Mouse (Mus musculus) forebrain, embryonic 13.5 days (tissue): ENCODE results near the gene Gjb5. TPM values are rescaled to one million over a fixed set of nuclear protein-coding genes. Genes with fewer than 3 reads are reported as not detected.

Experiments
- ATAC-seq: fragments of 200-750 bp; cut with Nextera tagmentation; 2 replicates; pipeline ENCODE4 v1.8.0; 2017
- H3K27ac ChIP-seq: fragments of 300-500 bp; sonication (generic); 2 replicates; pipeline ENCODE4 v1.5.1; 2015; ENCODE audit warnings: inconsistent platforms, mild to moderate bottlenecking, moderate library complexity
- H3K27me3 ChIP-seq: fragments of 300-500 bp; sonication (generic); 2 replicates; pipeline ENCODE4 v1.6.1; 2015; ENCODE audit warnings: mild to moderate bottlenecking, inconsistent platforms
- H3K36me3 ChIP-seq: fragments of 300-500 bp; sonication (generic); 2 replicates; pipeline ENCODE4 v1.6.1; 2015; ENCODE audit warnings: mild to moderate bottlenecking, inconsistent platforms; ENCODE audit not compliant: poor library complexity, severe bottlenecking
- H3K4me1 ChIP-seq: fragments of 300-500 bp; sonication (generic); 2 replicates; pipeline ENCODE4 v1.6.1; 2015; ENCODE audit warnings: inconsistent platforms
- H3K4me2 ChIP-seq: fragments of 300-500 bp; sonication (generic); 2 replicates; pipeline ENCODE4 v1.6.1; 2015; ENCODE audit warnings: inconsistent platforms, mild to moderate bottlenecking, moderate library complexity
- H3K4me3 ChIP-seq: fragments of 300-500 bp; sonication (generic); 2 replicates; pipeline ENCODE4 v1.5.1; 2015; ENCODE audit warnings: mild to moderate bottlenecking, inconsistent platforms
- H3K9ac ChIP-seq: fragments of 300-500 bp; sonication (generic); 2 replicates; pipeline ENCODE4 v1.6.1; 2015; ENCODE audit warnings: mild to moderate bottlenecking, inconsistent platforms
- H3K9me3 ChIP-seq: fragments of 300-500 bp; sonication (generic); replicated peaks from 2 replicates; pipeline ENCODE4 v1.6.1; 2016; ENCODE audit warnings: inconsistent platforms
- WGBS: fragments of 180-500 bp; shearing (Covaris S2); methylation state at CpG from one replicate; pipeline ENCODE4 v1.1.7; 2015; 5-methylcytosine and 5-hydroxymethylcytosine counted together
- polyA plus RNA-seq: library from polyadenylated mRNA; unstranded; fragments of >200 nt; fragmentation: Nextera tagmentation; extraction: Ambion mirVana; gene quantifications from 2 replicates; pipeline ENCODE4 v1.2.1, GENCODE M21; 2015

The Gjb5 gene
- polyA plus RNA-seq, result 0.10 TPM in 1 of 2 replicates, not detected in the other

- no peak within 1 kb of the TSS for H3K4me2 ChIP-seq
- H3K27ac ChIP-seq, result no peak within 1 kb of the TSS
- H3K9ac ChIP-seq, result no peak within 1 kb of the TSS
- no peaks in the 10 kb centered on the region for H3K36me3 ChIP-seq
- no peaks in the 10 kb centered on the region for H3K27me3 ChIP-seq
- H3K4me3 ChIP-seq, result no peak within 1 kb of the TSS
- WGBS, result 36% methylated on average over 5 of the region's 5 CpGs
- no peak for ATAC-seq
- H3K9me3 ChIP-seq, result no peaks in the 10 kb centered on the region
- H3K4me1 ChIP-seq, result 0 out of 2 replicates have a peak, but pooled peaks cover 9% of the 10 kb centered on the region
These were observed at the start of gene Gjb5 for GRCm38 (mm10) chr4:127358018-127358417. Gene Gjb5, minus strand, starts transcription at chr4:127358181.

GRCm38 (mm10) chr4:127402614-127403013 is 44.6 kb upstream of the Gjb5 start:
- no peak overlapping the region for H3K4me3 ChIP-seq
- no peak overlapping the region for H3K4me2 ChIP-seq
- H3K36me3 ChIP-seq, result no peaks in the 10 kb centered on the region
- 65% methylated on average over 3 of the region's 3 CpGs for WGBS
- H3K9me3 ChIP-seq, result no peaks in the 10 kb centered on the region
- peak; percentile 71 for ATAC-seq
- H3K4me1 ChIP-seq, result no peaks in the 10 kb centered on the region
- H3K27me3 ChIP-seq, result no peaks in the 10 kb centered on the region; the same call in 1 of the 2 replicates
- H3K27ac ChIP-seq, result no peak overlapping the region
- no peak overlapping the region for H3K9ac ChIP-seq

- WGBS, result 81% methylated on average over 4 of the region's 4 CpGs
- no peak overlapping the region for H3K27ac ChIP-seq
These were observed 44.2 kb upstream of the Gjb5 start for GRCm38 (mm10) chr4:127402166-127402565.

GRCm38 (mm10) chr4:127400165-127401145 is 42.5 kb upstream of the Gjb5 start:
- Histone ChIP-seq H3K27me3 (no peaks in the 10 kb centered on the region; the same call in 1 of the 2 replicates), H3K27ac (no peak overlapping the region), H3K4me2 (no peak overlapping the region), H3K9me3 (no peaks in the 10 kb centered on the region), H3K9ac (no peak overlapping the region), H3K4me1 (no peaks in the 10 kb centered on the region), H3K4me3 (no peak overlapping the region), H3K36me3 (no peaks in the 10 kb centered on the region)
- ATAC-seq, result no peak
- 78% methylated on average over 11 of the region's 11 CpGs for WGBS

More at GRCm38 (mm10) chr4:127402166-127402565, 44.2 kb upstream of the Gjb5 start:
- Histone ChIP-seq H3K9me3 (no peaks in the 10 kb centered on the region), H3K4me2 (no peak overlapping the region), H3K4me3 (no peak overlapping the region), H3K4me1 (no peaks in the 10 kb centered on the region), H3K36me3 (no peaks in the 10 kb centered on the region), H3K9ac (no peak overlapping the region), H3K27me3 (no peaks in the 10 kb centered on the region; the same call in 1 of the 2 replicates)
- no peak for ATAC-seq

- H3K4me1 ChIP-seq, result no peaks in the 10 kb centered on the region
- no peak overlapping the region for H3K4me3 ChIP-seq
- no peak for ATAC-seq
- H3K27me3 ChIP-seq, result no peaks in the 10 kb centered on the region; the same call in 1 of the 2 replicates
- no peak overlapping the region for H3K27ac ChIP-seq
- WGBS, result 87% methylated on average over 4 of the region's 4 CpGs
- H3K9ac ChIP-seq, result no peak overlapping the region
- no peak overlapping the region for H3K4me2 ChIP-seq
- 0 out of 2 replicates have a peak, but pooled peaks cover 4% of the 10 kb centered on the region for H3K9me3 ChIP-seq
- no peaks in the 10 kb centered on the region for H3K36me3 ChIP-seq
These were observed 37.6 kb upstream of the Gjb5 start for GRCm38 (mm10) chr4:127395591-127395990.

- H3K9ac ChIP-seq, result no peak overlapping the region
- peak overlapping the region; percentile 34 for H3K4me2 ChIP-seq
- no peaks in the 10 kb centered on the region for H3K36me3 ChIP-seq
- peaks cover 9% of the 10 kb centered on the region; the same call in 1 of the 2 replicates for H3K4me1 ChIP-seq
- no peak overlapping the region for H3K4me3 ChIP-seq
- ATAC-seq, result no peak
- WGBS, result 24% methylated on average over 13 of the region's 13 CpGs
- no peaks in the 10 kb centered on the region for H3K27me3 ChIP-seq
- no peak overlapping the region for H3K27ac ChIP-seq
- H3K9me3 ChIP-seq, result 0 out of 2 replicates have a peak, but pooled peaks cover 4% of the 10 kb centered on the region
These were observed 31.7 kb upstream of the Gjb5 start for GRCm38 (mm10) chr4:127389645-127390044.

GRCm38 (mm10) chr4:127377344-127377743 is 19.4 kb upstream of the Gjb5 start:
- ATAC-seq, result no peak
- no peaks in the 10 kb centered on the region for H3K9me3 ChIP-seq
- H3K27me3 ChIP-seq, result no peaks in the 10 kb centered on the region
- 35% methylated on average over 4 of the region's 4 CpGs for WGBS
- H3K27ac ChIP-seq, result no peak overlapping the region
- H3K4me1 ChIP-seq, result peaks cover 5% of the 10 kb centered on the region; the same call in 1 of the 2 replicates
- no peak overlapping the region for H3K4me3 ChIP-seq
- no peak overlapping the region for H3K4me2 ChIP-seq
- no peak overlapping the region for H3K9ac ChIP-seq
- H3K36me3 ChIP-seq, result no peaks in the 10 kb centered on the region

- Histone ChIP-seq H3K4me1 (peaks cover 5% of the 10 kb centered on the region; the same call in 1 of the 2 replicates), H3K9ac (no peak overlapping the region), H3K27me3 (no peaks in the 10 kb centered on the region), H3K27ac (no peak overlapping the region), H3K4me2 (no peak overlapping the region), H3K9me3 (no peaks in the 10 kb centered on the region), H3K4me3 (no peak overlapping the region), H3K36me3 (no peaks in the 10 kb centered on the region)
- 66% methylated on average over 17 of the region's 17 CpGs for WGBS
- no peak for ATAC-seq
These were observed 17.7 kb upstream of the Gjb5 start for GRCm38 (mm10) chr4:127375541-127376177.

GRCm38 (mm10) chr4:127374645-127375044 is 16.7 kb upstream of the Gjb5 start:
- 79% methylated on average over 4 of the region's 4 CpGs for WGBS
- H3K9ac ChIP-seq, result no peak overlapping the region
- no peaks in the 10 kb centered on the region for H3K27me3 ChIP-seq
- H3K36me3 ChIP-seq, result no peaks in the 10 kb centered on the region
- H3K9me3 ChIP-seq, result no peaks in the 10 kb centered on the region
- no peak for ATAC-seq
- H3K4me2 ChIP-seq, result no peak overlapping the region
- no peak overlapping the region for H3K27ac ChIP-seq
- peaks cover 5% of the 10 kb centered on the region; the same call in 1 of the 2 replicates for H3K4me1 ChIP-seq
- H3K4me3 ChIP-seq, result no peak overlapping the region

GRCm38 (mm10) chr4:127373491-127373890 is 15.5 kb upstream of the Gjb5 start:
- no peak for ATAC-seq
- H3K4me1 ChIP-seq, result peaks cover 7% of the 10 kb centered on the region
- WGBS, result 63% methylated on average over 8 of the region's 8 CpGs
- H3K9me3 ChIP-seq, result no peaks in the 10 kb centered on the region
- H3K36me3 ChIP-seq, result no peaks in the 10 kb centered on the region
- no peak overlapping the region for H3K4me3 ChIP-seq
- H3K27ac ChIP-seq, result no peak overlapping the region
- H3K27me3 ChIP-seq, result no peaks in the 10 kb centered on the region
- H3K4me2 ChIP-seq, result no peak overlapping the region
- H3K9ac ChIP-seq, result no peak overlapping the region

- no peak overlapping the region for H3K27ac ChIP-seq
These were observed 13.6 kb upstream of the Gjb5 start for GRCm38 (mm10) chr4:127371546-127371945.

GRCm38 (mm10) chr4:127370447-127370846 is 12.5 kb upstream of the Gjb5 start:
- peaks cover 2% of the 10 kb centered on the region; the same call in 1 of the 2 replicates for H3K27me3 ChIP-seq
- WGBS, result 51% methylated on average over 2 of the region's 2 CpGs
- H3K4me2 ChIP-seq, result no peak overlapping the region
- H3K36me3 ChIP-seq, result no peaks in the 10 kb centered on the region
- no peaks in the 10 kb centered on the region for H3K9me3 ChIP-seq
- H3K4me3 ChIP-seq, result no peak overlapping the region
- H3K9ac ChIP-seq, result no peak overlapping the region
- ATAC-seq, result no peak
- H3K27ac ChIP-seq, result no peak overlapping the region
- H3K4me1 ChIP-seq, result peaks cover 7% of the 10 kb centered on the region

More at GRCm38 (mm10) chr4:127371546-127371945, 13.6 kb upstream of the Gjb5 start:
- no peaks in the 10 kb centered on the region for H3K9me3 ChIP-seq
- no peaks in the 10 kb centered on the region for H3K27me3 ChIP-seq
- no peak overlapping the region for H3K9ac ChIP-seq
- H3K36me3 ChIP-seq, result no peaks in the 10 kb centered on the region
- peaks cover 8% of the 10 kb centered on the region for H3K4me1 ChIP-seq
- H3K4me2 ChIP-seq, result no peak overlapping the region
- H3K4me3 ChIP-seq, result no peak overlapping the region
- WGBS, result 71% methylated on average over 5 of the region's 5 CpGs
- no peak for ATAC-seq
